Mouse (Mus musculus) liver, adult 2 months (tissue): ENCODE results near the gene Gpc6. TPM values are rescaled to one million over a fixed set of nuclear protein-coding genes. Genes with fewer than 3 reads are reported as not detected.
A peak's percentile ranks its signal among the peaks of the same experiment; 100 is the strongest.

Source experiments
- DNase-seq: peaks from one replicate; pipeline ENCODE4 v3.0.0-alpha.2; 2011; ENCODE audit warnings: low read depth, low spot score; ENCODE audit errors: extremely low read depth
- H3K27ac ChIP-seq: fragments of 200-500 bp; replicated peaks from 2 replicates; pipeline ENCODE4 v1.5.1; 2012; ENCODE audit warnings: low read depth, mild to moderate bottlenecking, control low read depth, inconsistent platforms, low read length; ENCODE audit not compliant: insufficient read depth
- H3K27me3 ChIP-seq: fragments of 200-500 bp; 2 replicates; pipeline ENCODE4 v1.6.1; 2012; ENCODE audit warnings: mild to moderate bottlenecking, moderate library complexity, low read length, inconsistent platforms; ENCODE audit not compliant: control insufficient read depth, insufficient read depth
- H3K36me3 ChIP-seq: fragments of 200-500 bp; 2 replicates; pipeline ENCODE4 v1.6.1; 2012; ENCODE audit warnings: low read length, inconsistent platforms; ENCODE audit not compliant: control insufficient read depth, insufficient read depth
- H3K4me1 ChIP-seq: fragments of 200-500 bp; 2 replicates; pipeline ENCODE4 v1.6.1; 2011; ENCODE audit warnings: low read length; ENCODE audit not compliant: control insufficient read depth, insufficient read depth
- H3K4me3 ChIP-seq: fragments of 200-500 bp; 2 replicates; pipeline ENCODE4 v1.5.1; 2011; ENCODE audit warnings: low read depth, mild to moderate bottlenecking, control low read depth, low read length, moderate library complexity; ENCODE audit not compliant: insufficient read depth
- H3K79me2 ChIP-seq: fragments of 200-500 bp; 2 replicates; pipeline ENCODE4 v1.6.1; 2012; ENCODE audit warnings: inconsistent platforms, mild to moderate bottlenecking, low read length, moderate library complexity; ENCODE audit not compliant: control insufficient read depth, insufficient read depth
- H3K9ac ChIP-seq: fragments of 200-500 bp; 2 replicates; pipeline ENCODE4 v1.6.1; 2012; ENCODE audit warnings: low read depth, mild to moderate bottlenecking, control low read depth, inconsistent platforms, low read length
- CTCF ChIP-seq: fragments of 200-500 bp; IDR thresholded peaks from 2 replicates; pipeline ENCODE4 v1.5.1; 2011; ENCODE audit warnings: low read depth, low read length, control low read depth
- POLR2A ChIP-seq: fragments of 200-500 bp; IDR thresholded peaks from 2 replicates; pipeline ENCODE4 v1.6.1; 2011; ENCODE audit warnings: low read length, control low read depth; ENCODE audit not compliant: insufficient read depth; ENCODE audit errors: extremely low read depth
- WGBS: fragments of 180-500 bp; shearing (Covaris S2); methylation state at CpG from one replicate; pipeline ENCODE4 v1.1.7; 2018; 5-methylcytosine and 5-hydroxymethylcytosine counted together
- polyA plus RNA-seq: library from polyadenylated mRNA; depleted of rRNA; stranded (reverse); fragments of >200 nt; gene quantifications from 2 replicates; pipeline ENCODE4 v1.2.3, GENCODE M21; 2012
- total RNA-seq: library from RNA; depleted of rRNA; stranded (reverse); fragments of >200 nt; gene quantifications from 2 replicates; pipeline ENCODE4 v1.2.3, GENCODE M21; 2014

Gene Gpc6
- total and polyA plus RNA-seq, 2 experiments = 0.88 to 2.6 TPM

- H3K27ac ChIP-seq = no peak overlapping the region
- TF ChIP-seq CTCF (no peak), POLR2A (no peak)
- no peak overlapping the region for H3K4me3 ChIP-seq
These were observed 686.0 kb downstream of the Gpc6 start for GRCm38 (mm10) chr14:117611113-117611512.

GRCm38 (mm10) chr14:117625100-117625710, 700.1 kb downstream of the Gpc6 start:
- no peak overlapping the region for H3K9ac ChIP-seq
- H3K27ac ChIP-seq = no peak overlapping the region
- WGBS = 79% methylated on average over 9 of the region's 9 CpGs
- no peak overlapping the region for H3K4me3 ChIP-seq
- no peaks in the 10 kb centered on the region for H3K36me3 ChIP-seq
- no peaks in the 10 kb centered on the region for H3K4me1 ChIP-seq
- peak; percentile 21 for DNase-seq
- no peaks in the 10 kb centered on the region for H3K79me2 ChIP-seq
- TF ChIP-seq POLR2A = no peak
- TF ChIP-seq CTCF = no peak
- H3K27me3 ChIP-seq = no peaks in the 10 kb centered on the region

More at GRCm38 (mm10) chr14:117611113-117611512, 686.0 kb downstream of the Gpc6 start:
- Histone ChIP-seq H3K4me1 (no peaks in the 10 kb centered on the region), H3K9ac (no peak overlapping the region), H3K27me3 (no peaks in the 10 kb centered on the region), H3K79me2 (no peaks in the 10 kb centered on the region), H3K36me3 (no peaks in the 10 kb centered on the region)
- WGBS = 92% methylated on average over 3 of the region's 3 CpGs
- DNase-seq = no peak

- TF ChIP-seq CTCF = no peak
- no peak for TF ChIP-seq POLR2A
- H3K27ac ChIP-seq = no peak overlapping the region
- no peaks in the 10 kb centered on the region for H3K79me2 ChIP-seq
- DNase-seq = no peak
- H3K4me1 ChIP-seq = no peaks in the 10 kb centered on the region
- no peak overlapping the region for H3K9ac ChIP-seq
- H3K36me3 ChIP-seq = no peaks in the 10 kb centered on the region
- 93% methylated on average over 14 of the region's 14 CpGs for WGBS
- no peaks in the 10 kb centered on the region for H3K27me3 ChIP-seq
- H3K4me3 ChIP-seq = no peak overlapping the region
These were observed 709.3 kb downstream of the Gpc6 start for GRCm38 (mm10) chr14:117634238-117634940.

GRCm38 (mm10) chr14:117641853-117642252, 716.7 kb downstream of the Gpc6 start:
- Histone ChIP-seq H3K4me1 (no peaks in the 10 kb centered on the region), H3K9ac (no peak overlapping the region), H3K36me3 (no peaks in the 10 kb centered on the region), H3K27ac (no peak overlapping the region), H3K79me2 (no peaks in the 10 kb centered on the region), H3K4me3 (no peak overlapping the region), H3K27me3 (no peaks in the 10 kb centered on the region)
- DNase-seq = no peak
- 78% methylated on average over 2 of the region's 2 CpGs for WGBS
- no peak for TF ChIP-seq POLR2A
- TF ChIP-seq CTCF = no peak

GRCm38 (mm10) chr14:117643069-117643468, 718.0 kb downstream of the Gpc6 start:
- no peaks in the 10 kb centered on the region for H3K27me3 ChIP-seq
- H3K27ac ChIP-seq = no peak overlapping the region
- no peaks in the 10 kb centered on the region for H3K4me1 ChIP-seq
- no peaks in the 10 kb centered on the region for H3K79me2 ChIP-seq
- no peak overlapping the region for H3K9ac ChIP-seq
- WGBS = 93% methylated on average over 1 of the region's 1 CpGs
- no peaks in the 10 kb centered on the region for H3K36me3 ChIP-seq
- no peak for DNase-seq
- no peak overlapping the region for H3K4me3 ChIP-seq
- no peak for TF ChIP-seq POLR2A
- no peak for TF ChIP-seq CTCF
